Mouse (Mus musculus) frontal cortex, postnatal 36 days (tissue): ENCODE measurements around the gene Olfr106-ps.

ENCODE experiments used
- DNase-seq, 2 experiments: peaks; one replicate each; pipeline ENCODE4 v3.0.0; 2022; ENCODE audit warnings: low spot score in 2 of 2

Olfr106-ps gene

DNA sequence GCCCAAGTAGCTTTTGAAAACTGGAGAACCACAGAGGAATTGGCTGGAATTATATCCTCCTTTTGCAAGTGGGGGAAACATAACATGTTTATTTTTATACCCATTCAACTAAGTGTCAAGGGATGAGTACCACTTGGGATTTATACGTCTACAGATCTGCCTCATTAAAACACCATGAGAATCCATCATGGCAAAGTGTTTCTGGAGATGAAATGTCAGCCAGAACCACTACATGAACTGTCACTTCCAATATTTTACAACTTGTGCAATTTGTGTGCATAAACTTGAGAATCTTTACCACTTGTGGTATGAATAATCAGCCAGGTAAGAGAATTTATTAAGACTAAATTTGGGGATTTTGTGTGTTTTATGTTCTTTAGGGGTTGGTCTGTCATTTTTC, at the start of gene Olfr106-ps:
Gene Olfr106-ps (plus strand): TSS at position 301 of the 400 bp plus-strand sequence.
- DNase-seq: no peak

DNA sequence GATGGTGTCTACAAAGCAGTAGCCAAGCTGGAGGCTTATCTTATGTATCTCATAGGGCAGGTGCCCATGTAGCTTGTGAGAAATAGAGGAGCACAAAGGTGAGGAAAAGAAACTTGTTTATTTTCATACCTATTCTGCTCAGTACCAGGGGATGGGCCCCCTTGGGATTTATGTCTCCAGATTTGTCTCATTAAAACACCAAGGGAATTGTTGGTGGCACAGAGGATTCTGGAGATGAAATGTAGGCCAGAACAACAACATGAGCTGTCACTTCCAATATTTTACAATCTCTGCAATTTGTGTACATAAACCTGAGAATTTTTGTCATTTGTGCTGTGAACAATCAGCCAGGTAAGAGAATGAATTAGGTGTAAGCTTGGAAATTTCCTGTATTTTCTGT, 30.9 kb upstream of the Olfr106-ps start, which contains the start of gene Olfr104-ps:
Gene Olfr104-ps (plus strand): TSS at position 301 of the 400 bp plus-strand sequence.
- no peak for DNase-seq

DNA sequence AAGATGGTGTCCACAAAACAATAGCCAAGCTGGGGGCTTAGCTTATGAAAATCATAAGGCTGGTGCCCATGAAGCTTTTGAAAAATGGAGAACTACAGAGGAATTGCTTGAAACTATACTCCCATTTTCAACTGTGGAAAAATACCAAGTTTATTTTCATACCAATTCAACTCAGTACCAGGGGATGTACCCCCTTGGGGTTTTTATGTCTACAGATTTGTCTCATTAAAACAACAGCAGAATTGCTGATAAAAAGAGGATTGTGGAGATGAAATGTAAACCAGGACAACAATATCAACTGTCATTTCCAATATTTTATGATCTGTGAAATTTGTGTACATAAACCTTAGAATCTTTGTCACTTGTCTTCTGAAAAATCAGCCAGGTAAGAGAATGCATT, 11.5 kb upstream of the Olfr106-ps start, which contains the start of gene Olfr105-ps:
Gene Olfr105-ps (plus strand): TSS at position 301 of the 400 bp plus-strand sequence.
- no peak for DNase-seq

DNA sequence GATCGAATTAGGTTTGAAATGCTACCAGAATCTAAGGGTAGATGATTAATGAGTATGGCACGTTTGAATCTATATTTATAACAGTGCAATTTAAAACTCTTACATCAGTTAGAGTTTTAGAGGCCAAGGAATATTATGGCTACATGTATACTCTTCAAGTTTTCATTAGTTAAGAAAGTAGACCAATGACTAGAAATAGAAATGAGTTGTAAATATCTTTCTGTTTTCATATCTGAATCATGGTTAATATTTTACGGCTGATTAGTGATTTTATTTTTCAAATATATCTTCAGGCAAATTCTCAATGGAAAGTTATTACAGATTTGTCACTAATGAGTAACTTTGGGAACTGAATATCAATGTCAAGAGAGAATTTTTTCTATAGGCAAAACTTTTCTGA, 8.7 kb downstream of the Olfr106-ps start, which contains the start of gene Olfr107:
Gene Olfr107 (plus strand): TSS at position 301 of the 400 bp plus-strand sequence.
- DNase-seq: no peak

- DNase-seq: no peak
These were observed 23.2 kb downstream of the Olfr106-ps start for GRCm38 (mm10) chr17:37413380-37413779.

- DNase-seq: no peak
These were observed 55.0 kb downstream of the Olfr106-ps start, which contains the start of gene Olfr108 for GRCm38 (mm10) chr17:37445180-37445579. Gene Olfr108 (plus strand): TSS chr17:37445480.
